Mouse (Mus musculus) gastrocnemius, postnatal 25 days (tissue): ENCODE measurements around the gene Hormad2. TPM values are rescaled to one million over a fixed set of nuclear protein-coding genes. Genes with fewer than 3 reads are reported as not detected.
A peak's percentile ranks its signal among the peaks of the same experiment; 100 is the strongest.

ENCODE experiments used
- DNase-seq: peaks from one replicate; pipeline ENCODE4 v3.0.0; 2022
- total RNA-seq, 2 experiments: library from RNA; stranded (reverse); gene quantifications; 1 replicate in 1 of 2; 2 replicates in 1 of 2; pipeline ENCODE4 v1.2.3; 2021

Gene Hormad2
- total RNA-seq, 2 experiments from 2014 or later = not detected

DNA sequence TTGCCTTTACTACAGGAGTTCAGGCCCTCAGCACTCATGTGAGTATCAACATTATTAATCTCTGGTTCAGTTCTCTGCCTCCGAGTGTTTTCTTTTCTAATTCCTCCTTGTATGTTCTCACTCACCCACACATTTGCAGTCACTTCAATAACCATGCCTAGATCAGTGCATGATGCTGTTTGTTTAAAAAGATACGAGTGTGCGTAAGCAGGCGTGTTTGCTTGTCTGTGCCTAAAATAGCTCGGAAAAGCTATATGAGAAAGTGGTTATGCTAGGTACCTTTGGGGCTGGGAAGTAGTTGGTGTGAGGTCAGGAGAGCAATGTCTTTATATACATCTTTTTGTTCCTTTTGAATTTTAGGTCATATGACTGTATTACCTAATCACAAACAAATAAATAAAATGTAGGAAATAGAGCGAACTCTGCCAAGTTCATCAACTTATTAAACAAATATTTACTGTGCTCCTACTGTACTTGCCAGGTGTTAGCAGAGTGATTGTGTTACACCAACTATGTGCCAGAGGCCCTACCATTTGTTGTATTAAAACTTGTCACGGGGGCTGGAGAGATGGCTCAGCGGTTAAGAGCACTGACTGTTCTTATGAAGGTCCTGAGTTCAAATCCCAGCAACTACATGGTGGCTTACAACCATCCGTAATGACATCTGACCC lies 100.7 kb downstream of the Hormad2 start:
- DNase-seq = no peak

DNA sequence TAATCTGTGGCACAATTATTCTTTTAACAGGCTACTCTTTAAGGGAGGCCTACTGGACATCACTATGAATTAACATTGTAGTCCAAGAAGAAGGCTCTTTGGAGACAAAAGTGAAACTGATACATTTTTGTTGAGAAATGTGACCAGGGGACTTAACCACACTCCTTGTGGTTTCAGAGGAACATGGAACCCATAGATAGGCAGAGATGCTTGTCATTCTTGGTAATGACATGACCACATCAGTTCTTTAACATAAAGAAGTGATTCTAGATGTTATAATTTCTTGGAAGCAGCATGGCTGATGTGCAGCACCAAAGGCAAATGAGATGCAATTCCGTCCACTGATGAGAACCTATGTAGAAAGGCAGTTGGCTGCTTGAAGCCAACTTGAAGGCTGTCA lies 101.6 kb downstream of the Hormad2 start:
- no peak for DNase-seq

DNA sequence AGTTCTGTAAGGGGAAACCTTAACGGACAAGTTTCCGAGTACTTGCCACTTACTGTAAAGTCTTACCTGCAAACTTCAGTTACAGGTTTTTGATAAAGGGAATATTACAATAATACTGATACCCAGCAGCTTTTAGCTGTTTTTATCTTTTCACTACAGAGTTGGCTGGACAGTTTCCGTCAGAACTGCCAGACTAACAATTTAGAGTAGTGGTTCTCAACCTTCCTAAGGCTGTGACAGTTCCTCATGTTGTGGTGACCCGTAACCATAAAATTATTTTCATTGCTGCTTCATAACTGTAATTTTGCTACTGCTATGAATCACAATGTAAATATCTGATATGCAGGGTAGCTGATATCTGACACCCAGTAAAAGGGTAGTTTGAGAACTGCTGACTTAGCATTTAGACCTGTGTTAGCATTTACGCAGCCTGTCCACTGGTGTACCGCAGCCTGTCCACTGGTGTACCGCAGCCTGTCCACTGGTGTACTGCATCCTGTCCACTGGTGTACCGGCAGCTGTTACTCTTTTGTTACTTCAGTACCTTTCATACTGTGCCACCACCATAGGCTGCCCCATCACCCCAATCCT lies 104.1 kb downstream of the Hormad2 start:
- no peak for DNase-seq

DNA sequence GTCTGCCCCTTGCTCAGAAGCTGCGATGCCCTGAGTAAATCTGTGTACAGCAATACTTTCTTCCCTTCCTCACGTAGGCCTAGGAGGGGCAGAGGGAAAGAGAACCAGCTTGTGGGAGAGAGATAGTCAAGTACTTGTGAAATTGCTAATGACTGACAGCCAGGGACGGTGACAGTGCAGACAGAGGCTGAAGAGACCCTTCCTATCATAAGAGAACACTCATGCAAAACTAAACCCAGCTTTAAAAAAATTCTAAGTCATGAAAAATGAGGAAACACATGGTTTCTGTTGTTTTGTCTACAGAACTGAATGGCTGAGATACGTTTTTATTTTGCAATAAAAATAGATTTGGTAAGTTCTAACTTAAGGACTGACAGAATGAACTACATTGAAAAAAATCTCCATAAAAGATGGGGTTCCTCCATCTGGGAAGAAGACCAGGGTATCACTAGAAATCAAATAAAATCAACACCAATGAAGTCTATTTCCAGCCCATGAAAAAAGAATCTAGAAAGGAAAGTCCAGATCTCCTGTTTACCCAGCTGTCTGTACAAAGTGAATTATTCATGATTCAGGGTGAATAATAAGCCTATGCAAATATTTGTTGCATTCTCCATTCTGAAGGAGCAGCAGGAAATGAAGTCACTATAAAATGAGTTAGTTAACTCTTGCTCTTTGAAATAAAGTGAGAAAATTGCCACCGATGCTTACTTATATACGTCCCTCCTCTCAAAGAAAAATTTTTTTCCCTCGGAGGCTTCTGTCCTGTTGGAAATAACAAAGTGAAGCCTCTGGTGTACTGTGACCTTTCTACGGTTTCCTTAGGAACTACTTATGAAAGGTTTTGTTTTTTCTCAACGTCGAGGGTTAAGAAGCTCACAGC lies 104.9 kb downstream of the Hormad2 start:
- DNase-seq = no peak

DNA sequence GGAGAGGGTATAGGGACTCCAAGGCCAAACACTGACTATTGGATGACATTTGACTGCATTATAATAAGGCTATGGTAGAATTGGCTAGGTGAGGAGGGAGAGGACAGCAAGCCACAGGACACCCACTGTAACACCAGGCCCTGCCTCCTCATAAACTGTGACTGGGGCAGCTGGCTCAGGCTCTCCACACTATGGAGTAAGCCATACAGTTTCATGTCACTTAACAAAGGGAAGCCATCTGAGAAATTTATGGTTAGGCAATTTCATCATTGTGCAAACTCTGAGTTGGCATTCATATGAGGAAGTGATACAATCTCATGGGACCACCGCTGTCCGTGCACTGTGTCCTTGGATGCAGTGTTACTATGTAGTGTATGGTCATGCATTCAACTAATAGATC lies 107.9 kb downstream of the Hormad2 start:
- no peak for DNase-seq

DNA sequence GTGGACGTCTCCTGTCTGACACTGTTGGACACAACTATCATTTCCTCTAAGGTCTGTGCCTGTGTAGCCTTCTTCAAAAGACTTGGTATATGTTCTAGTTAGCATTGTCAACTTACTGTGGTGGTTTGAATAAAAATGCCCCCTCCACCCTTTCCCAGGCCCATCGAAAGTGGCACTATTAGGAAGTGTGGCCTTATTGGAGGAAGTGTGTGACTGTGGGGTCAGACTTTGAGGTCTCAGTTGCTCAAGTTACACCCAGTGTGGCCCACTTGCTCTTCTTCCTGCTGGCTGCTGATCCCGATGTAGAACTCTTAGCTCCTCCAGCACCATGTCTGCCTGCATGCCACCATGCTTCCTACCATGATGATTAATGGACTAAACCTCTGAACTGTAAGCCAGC lies 112.7 kb downstream of the Hormad2 start:
- DNase-seq = no peak

DNA sequence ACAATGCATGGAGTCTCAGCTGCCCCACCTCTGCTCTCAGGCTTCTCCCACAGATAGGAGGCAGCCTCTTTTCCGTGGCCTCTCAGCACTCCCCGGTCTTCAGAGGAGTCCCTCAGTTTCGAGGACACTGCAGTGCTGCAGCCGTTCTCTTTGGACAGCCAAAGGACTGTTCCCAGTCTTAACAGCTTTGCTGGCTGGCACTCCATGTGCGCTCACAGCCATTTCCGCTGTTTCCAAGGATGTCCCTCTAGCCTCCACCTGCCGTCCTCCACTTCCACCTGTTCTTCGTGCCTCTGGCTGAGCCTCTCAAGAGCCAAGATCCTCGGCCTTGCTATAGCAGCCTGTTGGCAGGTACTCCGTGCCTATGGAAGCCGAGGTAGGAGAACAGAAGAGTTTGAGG lies 117.4 kb downstream of the Hormad2 start:
- no peak for DNase-seq

DNA sequence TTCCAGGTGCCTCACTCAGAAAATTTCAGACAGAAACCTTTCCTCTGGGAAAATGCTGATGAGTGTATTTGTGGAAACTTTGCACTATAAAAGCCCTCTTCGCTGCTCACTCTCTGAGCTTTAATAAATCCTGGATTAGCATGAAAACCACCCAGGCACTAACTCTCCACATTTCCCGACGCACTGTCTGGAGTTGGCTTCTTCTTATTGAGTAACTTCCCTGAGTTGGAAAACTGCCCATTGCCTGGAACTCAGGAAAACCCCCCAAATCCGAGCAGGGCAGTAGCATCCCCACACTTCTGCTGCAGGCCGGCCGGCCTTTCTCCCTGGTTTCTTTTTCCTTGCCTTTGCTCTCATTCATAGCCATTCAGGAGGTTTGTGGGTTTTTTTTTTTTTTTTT lies 118.0 kb downstream of the Hormad2 start:
- no peak for DNase-seq

DNA sequence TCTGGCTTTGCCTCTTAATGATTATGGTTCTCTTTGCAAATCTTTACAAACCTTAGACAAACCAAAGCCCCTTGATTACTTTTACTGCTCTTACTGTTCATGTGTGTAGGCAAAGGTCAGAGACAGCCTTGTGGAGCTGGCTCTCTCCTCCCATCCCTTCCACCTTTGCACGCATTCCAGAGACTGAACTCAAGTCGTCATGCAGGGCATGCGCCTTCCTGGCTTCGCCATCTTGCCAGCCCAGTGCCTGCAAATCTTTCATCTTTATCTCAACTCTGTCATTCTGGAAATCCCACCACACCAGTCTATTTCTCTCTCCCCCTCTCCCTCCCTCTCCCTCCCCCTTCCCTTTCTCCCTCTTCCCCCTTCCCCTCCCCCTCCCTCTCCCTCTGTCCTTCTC lies 120.0 kb downstream of the Hormad2 start:
- no peak for DNase-seq

DNA sequence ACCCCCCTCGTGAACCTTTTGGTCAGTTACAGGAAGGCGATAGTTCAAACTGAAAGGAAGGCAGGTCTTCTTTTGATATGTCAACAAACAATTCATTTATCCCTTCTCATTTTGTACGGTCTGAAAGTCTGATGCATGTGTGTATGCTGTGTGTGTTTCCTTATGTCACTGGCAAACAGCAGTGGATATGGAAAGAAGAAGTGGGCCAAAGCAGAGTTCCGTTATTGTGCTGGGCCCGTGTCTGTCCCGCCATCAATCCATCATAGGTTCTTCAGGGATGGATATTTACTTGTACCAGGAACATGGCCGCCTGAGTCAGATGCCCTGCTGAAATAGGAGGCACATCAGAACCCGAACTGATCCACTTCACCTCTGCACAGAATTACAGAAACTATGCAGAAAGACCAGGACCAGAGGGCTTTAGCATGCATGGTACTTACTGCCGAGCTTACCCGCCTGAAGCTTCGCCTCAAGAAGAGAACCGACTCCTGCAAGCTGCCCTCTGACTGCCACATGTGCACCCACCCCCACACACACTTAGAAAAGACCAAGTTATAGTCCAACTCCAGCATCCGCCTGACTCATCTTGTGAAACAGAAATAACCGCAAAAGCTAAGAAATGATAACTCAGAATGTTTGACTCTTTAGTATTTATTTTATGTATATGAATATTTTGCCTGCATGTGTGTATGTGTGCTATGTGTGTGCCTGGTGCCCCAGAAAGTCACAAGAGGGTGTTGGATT lies 121.5 kb downstream of the Hormad2 start:
- DNase-seq = no peak

DNA sequence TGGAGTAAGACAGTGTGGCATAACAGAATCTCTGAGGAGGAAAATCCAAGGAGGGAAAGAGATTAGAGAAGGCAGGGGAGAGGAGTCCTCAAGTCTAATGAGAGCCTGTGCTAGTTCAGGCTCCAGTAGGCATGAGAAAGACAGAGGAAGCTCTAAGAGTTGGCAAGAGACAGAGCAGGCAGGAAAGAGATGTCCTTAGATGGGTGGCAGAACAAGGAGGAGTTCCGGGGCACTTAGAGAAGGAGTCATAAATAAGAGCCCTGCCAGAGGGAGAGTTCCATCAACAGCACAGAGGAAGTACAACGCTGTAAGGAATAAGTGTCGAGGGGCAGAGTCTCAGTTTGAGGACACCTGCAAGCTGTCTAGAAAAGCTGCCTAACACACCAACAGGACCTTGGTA lies 122.9 kb downstream of the Hormad2 start:
- DNase-seq = no peak

DNA sequence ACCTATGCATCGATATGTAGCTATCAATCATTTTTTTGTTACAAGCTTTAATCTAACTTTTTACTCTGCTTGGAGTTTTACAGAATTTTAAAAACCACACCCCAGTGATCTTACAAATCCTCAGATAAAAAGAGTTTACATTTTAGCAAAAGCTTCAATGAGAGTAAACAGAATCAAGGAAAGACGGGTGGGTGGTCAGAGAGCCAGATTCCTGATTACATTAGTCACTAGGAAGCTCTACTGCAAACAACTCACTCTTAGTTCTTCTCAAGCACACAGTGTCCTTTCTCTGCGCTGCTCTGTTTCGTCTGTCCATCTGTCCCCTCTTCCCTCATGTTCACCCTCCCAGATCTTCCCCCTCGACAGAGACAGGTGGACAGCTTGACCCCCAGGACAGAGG lies 123.6 kb downstream of the Hormad2 start:
- no peak for DNase-seq

DNA sequence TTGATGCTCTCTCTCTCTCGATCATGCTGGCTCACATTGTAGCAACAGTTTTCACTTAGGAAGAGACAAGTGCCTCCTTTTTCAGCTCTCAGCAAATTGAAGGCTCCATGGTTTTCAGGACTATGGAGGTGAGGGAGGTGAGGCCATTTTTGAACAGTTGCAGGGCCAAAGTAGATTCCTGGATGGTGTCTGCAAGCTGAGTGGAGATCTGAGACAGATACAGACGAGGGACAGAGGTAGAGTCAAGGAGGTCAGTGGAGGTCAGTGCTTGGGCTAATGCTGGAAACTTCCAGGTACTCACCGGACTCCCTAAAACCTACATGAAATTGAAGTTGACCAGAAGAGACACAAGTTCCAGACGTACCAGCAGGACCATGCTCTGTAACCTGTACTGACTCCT lies 128.7 kb downstream of the Hormad2 start:
- DNase-seq = no peak

DNA sequence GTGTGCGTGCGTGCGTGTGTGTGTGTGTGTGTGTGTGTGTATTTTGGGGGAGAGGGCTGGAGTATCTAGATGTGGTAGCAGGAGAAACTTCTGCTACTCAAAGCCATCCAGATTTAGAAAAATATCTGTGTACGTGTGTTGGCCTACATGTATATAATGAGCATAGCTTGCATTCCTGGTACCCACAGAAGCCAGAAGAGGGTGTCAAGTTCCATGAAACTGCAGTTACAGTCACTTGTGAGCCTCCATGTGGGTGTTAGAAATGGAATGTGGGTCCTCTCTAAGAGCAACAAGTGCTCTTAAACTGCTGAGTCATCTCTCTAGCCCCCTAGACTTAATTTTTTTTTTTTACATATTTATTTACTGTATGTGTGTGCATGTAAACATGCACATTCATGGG lies 130.6 kb downstream of the Hormad2 start:
- DNase-seq = no peak

DNA sequence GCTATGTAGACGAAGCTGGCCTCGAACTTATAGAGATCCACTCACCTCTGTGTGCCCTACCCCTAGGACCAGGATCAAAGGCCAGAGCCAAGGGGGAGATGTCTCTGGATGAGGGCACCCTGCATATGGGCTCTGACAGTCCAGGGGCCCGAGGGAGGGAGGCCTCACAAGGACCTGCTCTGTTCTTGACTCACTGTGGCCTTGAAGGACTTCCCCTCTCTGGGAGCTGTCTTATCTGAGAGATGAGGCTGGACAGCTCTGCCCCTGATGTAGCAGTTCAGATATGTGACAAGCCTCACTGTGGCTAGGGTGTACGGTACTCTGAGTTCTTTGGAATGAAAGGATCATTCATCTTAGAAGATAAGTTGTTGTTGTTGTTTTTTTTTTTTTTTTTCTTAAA lies 131.3 kb downstream of the Hormad2 start:
- DNase-seq = no peak

DNA sequence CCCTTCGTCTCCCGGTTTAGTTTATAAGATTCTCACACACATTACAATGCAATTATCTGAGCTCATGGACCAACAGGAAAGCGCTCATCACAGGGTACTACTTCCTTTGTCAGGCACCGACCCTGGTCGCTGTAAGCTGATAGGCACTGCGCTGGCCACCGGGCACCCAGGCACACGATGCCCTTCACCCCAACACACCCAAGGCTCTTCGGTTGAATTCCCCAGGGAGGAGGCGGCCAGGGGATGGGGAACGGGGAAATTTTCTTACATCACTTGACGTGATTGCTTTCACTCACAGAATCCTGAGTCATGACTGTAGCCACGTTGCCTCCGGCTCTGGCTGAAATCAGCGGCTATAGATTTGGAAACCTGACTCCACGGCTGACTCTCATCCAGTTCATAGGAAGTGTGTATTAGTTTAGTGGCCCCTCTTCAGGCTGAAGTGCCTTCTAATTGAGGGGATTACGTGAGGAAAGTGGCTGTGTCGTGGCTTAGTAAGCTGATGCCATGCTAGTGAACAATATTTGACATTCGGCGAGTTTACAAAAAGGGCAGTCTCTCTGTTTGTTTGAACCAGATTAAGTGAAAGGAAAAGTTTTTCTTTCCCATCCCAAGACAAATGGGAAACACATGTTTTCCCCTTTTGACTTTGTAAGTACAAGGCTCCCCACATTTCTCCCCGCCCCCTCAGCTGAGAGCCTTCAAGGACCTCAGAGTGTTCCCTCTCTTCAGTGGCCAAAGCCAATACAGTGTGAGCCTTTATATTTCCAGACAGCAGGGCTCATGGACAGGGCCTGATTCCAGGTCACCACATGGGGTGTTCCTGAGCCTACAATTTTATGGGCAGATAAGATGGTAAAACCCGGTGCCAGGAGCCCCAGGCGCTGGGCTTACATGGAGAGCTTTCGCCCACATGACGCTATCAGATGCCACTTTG lies 132.1 kb downstream of the Hormad2 start:
- DNase-seq = peak; percentile 48

DNA sequence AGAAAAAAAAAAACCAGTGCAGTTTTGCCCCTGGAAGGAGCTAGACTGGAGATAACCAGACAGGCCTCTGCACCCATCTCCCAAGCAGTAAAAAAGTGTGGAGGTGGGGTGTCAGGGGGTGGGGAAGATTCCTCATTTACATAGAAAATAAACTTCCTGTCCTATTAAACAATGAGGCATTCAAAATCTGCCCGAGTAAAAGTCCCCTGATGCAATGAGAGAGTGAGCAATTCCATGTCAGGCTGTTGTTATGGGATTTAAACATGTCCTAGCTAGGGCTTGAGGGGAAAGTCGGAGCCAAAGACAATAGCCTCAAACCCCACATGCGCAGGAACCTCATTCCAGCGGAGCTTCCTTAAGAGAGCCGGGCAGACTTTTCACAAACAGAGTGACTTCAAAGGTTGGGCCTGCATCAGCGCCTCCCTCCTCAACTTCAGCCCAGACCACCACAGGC lies 132.8 kb downstream of the Hormad2 start:
- DNase-seq = no peak

DNA sequence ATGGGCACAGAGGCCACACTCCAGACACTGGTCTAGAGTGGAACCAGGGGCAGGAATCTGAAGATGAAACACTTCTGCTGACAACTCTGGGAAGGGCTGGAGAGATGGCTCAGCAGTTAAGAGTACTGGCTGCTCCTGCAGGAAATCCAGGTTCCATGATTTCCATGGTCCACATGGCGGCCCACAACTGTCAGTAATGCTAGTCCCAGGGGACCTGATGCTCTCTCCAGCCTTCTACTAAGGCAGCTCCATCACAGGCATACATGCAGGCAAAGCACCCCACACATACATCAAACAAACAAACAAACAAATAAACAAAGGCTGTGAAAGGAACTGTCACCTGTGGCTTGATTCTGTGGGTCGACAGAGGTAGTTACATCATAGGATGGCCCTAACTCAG lies 134.8 kb downstream of the Hormad2 start:
- DNase-seq = no peak

DNA sequence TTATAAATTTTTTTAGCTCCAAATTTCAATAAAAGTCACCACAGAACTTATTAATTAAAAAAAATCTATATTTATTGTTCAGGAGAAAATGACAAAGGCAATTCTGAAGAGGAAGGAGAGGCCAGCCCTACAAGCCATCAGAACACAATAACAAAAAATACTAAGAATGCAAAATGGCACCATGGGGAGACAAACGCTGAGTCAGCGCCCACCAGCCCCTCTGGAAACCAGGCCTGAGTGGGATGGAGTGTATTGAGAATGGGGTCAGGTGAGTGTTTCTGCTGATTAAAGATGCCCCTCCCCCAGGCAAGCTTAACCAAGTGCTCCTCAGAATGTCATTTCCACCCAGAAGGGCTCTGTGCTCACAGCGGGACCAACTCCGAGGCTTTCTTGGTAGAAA lies 135.8 kb downstream of the Hormad2 start:
- no peak for DNase-seq

DNA sequence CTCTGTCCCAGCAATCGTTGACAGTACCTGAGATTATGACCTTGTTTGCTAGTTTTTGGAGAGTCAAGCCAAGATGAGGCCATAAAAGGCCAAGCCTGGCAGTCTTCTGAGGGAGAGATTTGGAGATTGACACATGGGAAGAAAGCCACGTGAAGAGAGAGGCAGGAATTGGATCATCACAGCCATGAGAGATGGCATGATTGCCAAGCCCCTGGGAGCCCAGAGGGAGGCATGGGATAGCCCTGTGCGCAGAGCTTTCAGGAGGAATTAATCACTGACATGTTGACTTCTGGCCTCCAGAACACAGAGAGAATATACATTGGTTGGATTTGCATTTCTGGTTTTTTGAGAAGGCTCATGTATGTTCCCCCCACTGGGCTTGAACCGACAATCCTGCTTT lies 136.7 kb downstream of the Hormad2 start:
- DNase-seq = no peak

DNA sequence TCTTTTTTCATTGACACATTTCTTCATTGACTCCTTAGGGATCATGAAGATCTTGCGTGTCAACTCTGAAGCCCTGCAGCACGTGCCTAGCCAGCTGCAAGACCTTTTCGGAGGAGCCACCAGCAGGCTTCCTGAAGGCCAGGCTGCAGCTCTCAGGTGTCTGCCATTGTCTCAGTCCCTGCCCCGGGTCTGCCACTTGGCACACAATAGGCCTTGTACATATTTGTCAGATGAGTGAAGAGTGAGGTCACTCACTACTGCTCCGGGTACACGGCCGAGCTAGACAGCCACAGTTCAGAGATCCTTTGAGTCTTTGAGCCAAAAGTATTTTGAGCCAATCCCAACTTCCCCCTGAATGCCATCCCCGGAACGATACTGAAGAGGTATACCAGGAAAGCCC lies 137.9 kb downstream of the Hormad2 start:
- peak; percentile 15 for DNase-seq
